Mouse (Mus musculus) layer of hippocampus, adult 8-10 months (tissue): ENCODE measurements around the gene Chchd10. TPM values are rescaled to one million over a fixed set of nuclear protein-coding genes. Genes with fewer than 3 reads are reported as not detected.
A peak's percentile ranks its signal among the peaks of the same experiment; 100 is the strongest.

Source experiments
- DNase-seq, 2 experiments: peaks; one replicate each; pipeline ENCODE4 v3.0.0; 2022; ENCODE audit warnings: low spot score in 2 of 2
- total RNA-seq, 4 experiments: library from RNA; stranded (reverse); gene quantifications; 2 replicates each; pipeline ENCODE4 v1.2.4; 2022

Gene Chchd10
- total RNA-seq, 4 experiments from 2014 or later = 299 to 345 (median 314) TPM

DNA sequence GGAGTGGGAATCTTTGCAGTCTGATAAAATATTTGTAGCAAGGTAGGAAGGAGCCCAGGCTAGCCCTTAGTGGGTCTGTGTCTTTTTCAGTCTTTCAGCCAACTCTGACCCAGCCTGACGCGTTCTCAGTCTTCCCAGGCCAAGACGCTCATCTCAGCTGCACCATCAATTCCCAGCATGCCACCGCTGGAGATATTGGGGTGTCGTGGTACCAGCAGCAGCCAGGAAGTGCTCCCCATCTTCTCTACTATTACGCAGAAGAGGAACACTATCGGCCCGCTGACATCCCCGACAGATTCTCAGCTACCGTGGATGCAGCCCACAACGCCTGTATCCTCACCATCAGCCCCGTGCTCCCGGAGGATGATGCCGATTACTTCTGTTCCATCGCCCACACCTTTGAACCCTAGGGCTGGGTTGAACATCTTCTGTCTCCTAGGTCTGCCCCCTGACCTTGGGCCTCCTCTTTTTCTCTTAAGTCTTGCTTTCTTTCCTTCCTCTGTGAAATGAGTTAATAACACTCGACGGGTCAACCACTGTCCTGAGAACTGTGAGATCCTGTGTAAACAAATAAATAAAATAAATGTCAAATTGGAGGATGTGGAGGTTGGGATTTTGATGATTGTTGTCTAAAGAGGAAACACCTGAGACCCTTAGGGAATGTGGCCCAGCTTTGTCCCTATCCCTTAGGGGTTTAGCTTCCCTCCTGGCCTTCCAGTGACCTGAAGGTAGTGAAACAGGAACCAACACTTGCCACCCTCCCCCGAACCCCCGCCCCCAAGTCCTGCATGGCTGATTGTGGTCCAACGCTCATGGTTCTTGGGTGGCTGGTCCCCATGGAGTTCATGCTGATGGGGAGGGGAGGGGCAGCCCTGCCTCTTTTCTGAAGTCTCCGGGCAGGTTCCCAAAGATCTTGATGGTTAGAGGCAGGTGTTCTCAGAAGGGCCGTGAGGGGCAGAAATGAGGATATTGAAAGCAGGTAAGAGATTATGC lies 16.4 kb downstream of the Chchd10 start:
- no peak for DNase-seq

DNA sequence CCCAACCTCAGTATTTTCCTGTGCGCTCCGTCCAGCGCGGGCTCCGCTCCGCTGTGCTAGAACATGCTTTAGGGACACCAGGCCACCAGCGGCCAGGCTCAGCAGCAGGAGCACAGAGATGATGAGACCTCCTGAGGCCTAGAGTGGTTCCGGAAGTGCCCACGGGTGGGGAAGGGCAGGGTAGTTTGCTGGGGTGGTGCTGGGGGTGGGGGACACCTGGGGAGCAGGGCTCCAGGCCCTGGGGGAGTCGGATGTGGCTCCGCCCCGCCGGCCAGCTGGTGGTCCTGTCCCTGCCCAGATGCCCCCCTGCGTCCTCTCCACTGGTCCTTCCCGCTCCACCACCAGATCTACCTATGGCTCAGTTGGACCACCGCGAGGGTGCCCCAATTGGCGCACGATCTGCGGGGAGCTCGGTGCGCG lies 17.9 kb downstream of the Chchd10 start:
- DNase-seq = no peak

DNA sequence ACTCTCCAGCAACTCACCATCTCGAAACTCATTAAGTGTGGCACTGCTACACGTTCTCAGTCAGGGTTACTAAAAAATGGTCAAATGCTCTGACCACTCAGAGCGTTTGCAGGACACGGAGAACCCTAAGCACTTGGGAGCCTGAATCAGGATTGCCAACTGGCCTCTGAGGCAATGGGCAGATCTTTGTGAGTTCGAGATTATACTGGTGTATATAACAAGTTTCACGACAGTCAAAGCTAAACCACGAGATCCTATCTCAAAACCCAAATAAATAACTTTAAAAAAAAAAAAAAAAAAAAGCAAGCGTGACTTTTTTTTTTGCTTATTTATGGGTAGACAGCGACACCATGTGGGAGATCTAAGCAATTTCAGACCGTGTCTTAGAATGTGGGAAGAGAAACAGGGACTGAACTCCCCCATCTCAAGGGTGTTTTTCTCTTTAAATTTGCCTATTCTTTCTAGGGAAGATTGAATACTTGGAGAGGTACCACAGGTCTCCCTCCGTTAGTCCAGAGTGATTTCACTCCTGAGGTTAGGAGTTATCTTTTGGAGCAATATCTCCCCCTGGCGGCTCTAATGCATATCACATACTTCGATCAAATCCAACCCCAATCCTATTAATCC lies 18.6 kb downstream of the Chchd10 start:
- DNase-seq = peak in 1 of 2 experiments; percentile 50

DNA sequence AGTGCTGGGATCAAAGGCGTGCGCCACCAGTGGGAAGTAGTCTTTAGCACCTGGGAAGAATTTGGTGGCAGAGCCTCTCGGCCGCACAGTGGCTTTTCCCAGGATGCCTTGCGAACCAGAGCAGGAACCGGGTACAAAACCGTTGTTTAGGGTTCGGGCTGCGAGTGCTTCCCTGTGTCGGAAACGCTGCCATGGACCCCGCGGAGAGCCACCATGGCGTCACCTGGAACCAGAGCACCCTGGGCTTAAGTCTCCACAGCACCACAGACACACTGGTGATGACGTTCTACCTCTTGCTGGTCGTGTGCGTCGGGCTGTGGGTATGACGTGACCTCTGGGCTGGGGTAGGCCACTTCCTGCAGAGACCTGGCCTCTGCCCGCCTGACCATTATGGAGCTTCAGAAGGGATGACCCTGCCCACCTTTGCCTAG lies 21.5 kb downstream of the Chchd10 start, which contains the start of gene Gm5134:
Gene Gm5134 (plus strand): TSS at position 134 of the 431 bp plus-strand sequence.
- no peak for DNase-seq

DNA sequence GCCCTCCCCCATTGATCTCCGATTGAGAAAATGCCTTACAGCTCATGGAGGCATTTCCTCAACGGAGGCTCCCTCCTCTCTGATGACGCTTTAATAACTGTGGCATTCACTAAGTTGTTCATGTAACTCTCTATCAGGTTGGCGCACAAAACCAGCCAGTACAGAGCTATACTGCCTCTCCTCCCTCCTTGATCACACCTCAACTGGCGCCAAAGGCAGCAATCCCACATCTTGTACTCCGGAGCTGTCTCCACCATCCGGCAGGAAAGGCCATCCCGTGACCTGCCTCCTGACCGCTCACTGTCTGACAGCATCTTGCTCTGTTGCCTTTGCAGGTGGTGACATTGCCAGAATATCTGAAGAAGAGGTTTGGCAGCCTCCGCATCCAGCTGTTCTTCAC lies 40.9 kb downstream of the Chchd10 start:
- no peak for DNase-seq

DNA sequence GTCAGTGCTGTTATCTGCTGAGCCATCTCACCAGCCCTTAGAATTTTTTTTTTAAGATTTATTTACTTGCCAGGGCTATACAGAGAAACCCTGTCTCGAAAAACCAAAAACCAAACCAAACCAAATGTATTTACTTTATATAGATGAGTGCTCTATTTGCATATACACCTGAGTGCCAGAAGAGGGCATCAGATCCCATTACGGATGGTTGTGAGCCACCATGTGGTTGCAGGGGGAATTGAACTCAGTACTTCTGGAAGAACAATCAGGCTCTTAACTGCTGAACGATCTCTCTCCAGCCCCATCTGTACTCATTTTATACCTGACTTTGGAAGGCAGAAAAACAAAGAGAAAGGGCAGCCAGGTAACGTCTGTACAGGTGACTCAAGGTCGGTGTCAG lies 42.3 kb downstream of the Chchd10 start:
- DNase-seq = no peak

DNA sequence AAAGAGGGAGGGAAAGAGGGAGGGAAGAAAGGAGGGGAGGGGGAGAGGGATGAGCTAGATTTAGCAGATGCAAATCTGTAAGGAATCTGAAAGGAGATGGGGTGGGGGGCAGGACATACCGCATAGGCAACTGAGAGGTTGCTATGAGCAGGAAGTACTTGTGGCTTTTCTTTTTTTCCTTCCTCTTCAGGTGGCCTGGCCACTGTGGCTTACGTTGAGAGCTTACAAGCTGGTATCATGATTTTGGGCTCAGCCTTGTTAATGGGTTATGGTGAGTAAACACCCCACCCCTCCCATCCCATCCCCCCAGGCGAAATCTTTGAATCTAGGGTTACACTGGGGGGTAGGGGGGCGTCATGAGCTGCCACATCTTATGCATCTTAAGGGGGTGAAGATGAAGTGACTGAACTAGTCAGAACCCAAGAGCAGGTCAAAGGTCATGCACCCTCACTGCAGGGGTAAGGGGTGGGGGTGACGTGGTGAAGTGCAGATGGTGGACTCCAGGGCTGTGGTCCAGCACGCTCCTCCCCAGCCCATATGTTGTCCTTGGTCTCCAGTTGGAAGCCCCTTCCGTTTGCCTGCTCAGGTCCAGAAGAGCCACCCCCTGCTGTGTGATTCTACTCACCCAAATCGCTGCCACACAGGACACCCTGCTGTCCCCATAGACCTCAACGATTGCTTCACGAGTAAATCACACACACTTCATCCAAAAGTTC lies 45.3 kb downstream of the Chchd10 start:
- DNase-seq = no peak

DNA sequence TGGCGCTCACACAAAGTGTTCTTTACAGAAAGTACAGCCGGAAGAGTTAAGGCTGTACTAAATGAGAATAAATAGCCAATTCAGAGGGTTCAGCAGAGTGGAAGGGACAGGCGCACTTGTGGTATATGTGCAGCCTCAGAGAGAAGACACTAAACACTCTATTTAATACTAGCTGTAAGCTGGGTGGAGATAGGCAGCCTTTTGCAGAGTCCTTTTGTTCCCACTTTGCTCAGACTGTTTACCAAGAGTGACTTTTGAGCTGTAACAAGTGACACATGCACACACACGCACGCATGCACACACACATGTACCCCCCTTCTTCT lies 45.9 kb downstream of the Chchd10 start:
- no peak for DNase-seq

DNA sequence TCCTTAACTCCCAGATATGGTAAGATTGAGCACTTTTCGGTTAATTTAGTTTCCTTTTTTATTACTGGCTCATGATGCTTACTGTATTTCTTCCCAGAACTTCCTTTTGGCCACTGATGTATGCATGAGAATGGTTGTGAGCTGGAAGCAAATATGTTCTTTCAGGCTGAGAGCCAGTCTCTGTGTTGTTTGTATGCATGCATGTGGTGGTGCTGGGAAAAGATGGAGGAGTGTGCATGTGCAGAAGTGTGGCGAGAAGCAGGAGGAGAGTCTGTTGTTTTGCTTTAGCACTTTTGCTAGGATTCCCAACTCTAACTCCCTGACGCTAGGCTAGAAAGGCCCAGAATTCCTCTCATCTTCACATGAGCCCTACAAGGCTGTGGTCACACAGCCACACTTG lies 46.5 kb downstream of the Chchd10 start:
- no peak for DNase-seq

Other genes starting within 250 kb of the Chchd10 start
- gene Cabin1, start 168.8 kb upstream of the Chchd10 start, total RNA-seq = 10 to 100 TPM; 64.2 to 89.7 (median 67.1) TPM
- 10 to 100 TPM; 39.9 to 46.0 (median 44.1) TPM for gene Ddt, start 159.7 kb upstream of the Chchd10 start, total RNA-seq
- gene Gm20441, start 152.2 kb upstream of the Chchd10 start, total RNA-seq = not detected
- gene Gstt3, start 151.7 kb upstream of the Chchd10 start, total RNA-seq = 1 to 10 TPM; 2.0 to 7.7 (median 4.3) TPM
- 10 to 100 TPM; 10.0 to 15.8 (median 12.8) TPM for gene Gstt1, start 134.5 kb upstream of the Chchd10 start, total RNA-seq
- under 1 TPM in 1 of 4 experiments, not detected in 3; 0.35 TPM for gene Gstt4, start 110.6 kb upstream of the Chchd10 start, total RNA-seq
- gene Gstt2, start 95.7 kb upstream of the Chchd10 start, total RNA-seq = 1 to 10 TPM; 5.1 to 6.8 (median 5.7) TPM
- gene Mif, start 72.9 kb upstream of the Chchd10 start, total RNA-seq = 100 to 1,000 TPM; 442 to 478 (median 462) TPM
- 1 to 10 TPM; 1.3 to 6.8 (median 4.4) TPM for gene Derl3, start 39.7 kb upstream of the Chchd10 start, total RNA-seq
- 10 to 100 TPM; 80.7 to 83.2 (median 82.5) TPM for gene Smarcb1, start 11.5 kb upstream of the Chchd10 start, total RNA-seq
- gene Mmp11, start 3.4 kb downstream of the Chchd10 start, total RNA-seq = 1 to 10 TPM; 1.7 to 2.6 (median 1.8) TPM
- under 1 TPM in 2 of 4 experiments, not detected in 2; 0.51 to 0.70 TPM for gene Gm867, start 7.5 kb downstream of the Chchd10 start, total RNA-seq
- gene Vpreb3, start 9.9 kb downstream of the Chchd10 start, total RNA-seq = not detected
- under 1 TPM in 2 of 4 experiments, not detected in 2; 0.17 to 0.20 TPM for gene Gm5134, start 21.4 kb downstream of the Chchd10 start, total RNA-seq
- 10 to 100 TPM; 13.3 to 18.0 (median 16.6) TPM for gene Zfp280b, start 99.5 kb downstream of the Chchd10 start, total RNA-seq
- not detected for gene Slc5a4b, start 177.8 kb downstream of the Chchd10 start, total RNA-seq
- not detected for gene Slc5a4a, start 214.3 kb downstream of the Chchd10 start, total RNA-seq